ENCODE assay signal across 27 mouse cellular contexts in the genomic region with DNA sequence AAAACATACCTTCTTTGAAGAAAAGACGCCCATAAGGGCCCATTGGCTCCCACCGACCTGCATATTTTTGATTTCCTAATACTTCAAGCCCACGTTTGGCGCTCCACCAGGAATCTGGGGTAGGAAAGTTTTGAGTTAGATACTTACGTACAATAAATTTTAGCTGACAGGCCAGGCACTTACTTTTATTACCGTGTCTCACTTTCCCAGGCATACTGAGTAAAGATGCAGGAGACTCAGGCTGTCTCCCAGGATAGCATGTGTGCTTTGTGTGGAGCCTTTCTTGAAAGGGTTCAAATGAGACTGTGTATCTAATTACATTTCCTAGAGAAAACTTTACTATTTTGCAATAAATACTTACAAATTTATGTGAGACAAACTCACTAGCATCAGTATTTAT.
"Had no signal": no experiment of that assay in that cellular context is flagged by ENCODE, and none has a peak within 500 bp of the region (broad histone marks: within the 10 kb centered on the region; RNA-seq: fewer than 3 reads in every experiment).

No protein-coding gene starts in this region.

- H3K9me3 ChIP-seq: heart, embryonic 15.5 days; hindbrain, embryonic 12.5 days; intestine, embryonic 15.5 days; limb, embryonic 12.5 days; liver, embryonic 13.5 days; liver, embryonic 15.5 days had no signal

- H3K4me2 ChIP-seq: heart, embryonic 11.5 days; heart, embryonic 13.5 days; heart, embryonic 15.5 days; hindbrain, embryonic 12.5 days; hindbrain, embryonic 14.5 days; intestine, embryonic 15.5 days; limb, embryonic 12.5 days; liver, embryonic 11.5 days; liver, embryonic 13.5 days; liver, embryonic 15.5 days had no signal

- H3K4me3 ChIP-seq: heart, adult 2 months; heart, embryonic 13.5 days; heart, embryonic 15.5 days; hindbrain, embryonic 12.5 days; intestine, embryonic 15.5 days; layer of hippocampus, adult 2 months; left cerebral cortex, adult 2 months; limb, embryonic 12.5 days; liver, embryonic 13.5 days; liver, embryonic 15.5 days had no signal

- H3K27me3 ChIP-seq: heart, embryonic 13.5 days; heart, embryonic 15.5 days; hindbrain, embryonic 12.5 days; intestine, embryonic 15.5 days; limb, embryonic 12.5 days; liver, embryonic 13.5 days; liver, embryonic 15.5 days had no signal

- H3K9ac ChIP-seq: heart, embryonic 13.5 days; heart, embryonic 15.5 days; hindbrain, embryonic 12.5 days; hindbrain, embryonic 14.5 days; intestine, embryonic 15.5 days; limb, embryonic 12.5 days; liver, embryonic 13.5 days; liver, embryonic 15.5 days had no signal

- H3K27ac ChIP-seq: heart, adult 2 months; heart, embryonic 13.5 days; heart, embryonic 15.5 days; hindbrain, embryonic 12.5 days; hindbrain, embryonic 14.5 days; intestine, embryonic 15.5 days; layer of hippocampus, adult 2 months; left cerebral cortex, adult 2 months; liver, embryonic 13.5 days; liver, embryonic 15.5 days had no signal

- H3K4me1 ChIP-seq: hindbrain, embryonic 12.5 days; intestine, embryonic 15.5 days; liver, embryonic 13.5 days; liver, embryonic 15.5 days had no signal

- H3K36me3 ChIP-seq: heart, embryonic 13.5 days; heart, embryonic 15.5 days; hindbrain, embryonic 12.5 days; intestine, embryonic 15.5 days; limb, embryonic 12.5 days; liver, embryonic 13.5 days; liver, embryonic 15.5 days had no signal

- ATAC-seq: hindbrain, embryonic 16.5 days; inflammation-experienced regulatory T-cells, adult 6 months; intestine, embryonic 15.5 days; intestine, postnatal 0 days had no signal

- DNase-seq: gastrocnemius, postnatal 14 days; gastrocnemius, postnatal 36 days; heart, adult 11 months; heart, adult 2 months; heart, postnatal 14 days; heart, postnatal 36 days; kidney, adult 18-20 months; kidney, adult 9 months; kidney, postnatal 14 days; kidney, postnatal 4 days; liver; liver, embryonic 13.5 days; lung, adult 18-20 months had no signal
